Mouse (Mus musculus): ENCODE data around the gene Ulk4.

The Ulk4 gene

GRCm38 (mm10) chr9:121107643-121108042, 169.4 kb downstream of the Ulk4 start:
- peak; percentile 98 for DNase-seq (ENCODE audit: low read depth, low spot score)

GRCm38 (mm10) chr9:121107101-121107500, 169.9 kb downstream of the Ulk4 start:
- no peak for DNase-seq (ENCODE audit: low read depth, low spot score)

- no peak for DNase-seq (ENCODE audit: low read depth, low spot score)
Measured at GRCm38 (mm10) chr9:121101516-121101915, 175.5 kb downstream of the Ulk4 start.

- DNase-seq (ENCODE audit: low read depth, low spot score) = no peak
Measured at GRCm38 (mm10) chr9:121099453-121099852, 177.5 kb downstream of the Ulk4 start.

GRCm38 (mm10) chr9:121093760-121094159, 183.2 kb downstream of the Ulk4 start:
- peak; percentile 52 for DNase-seq (ENCODE audit: low read depth, low spot score)

GRCm38 (mm10) chr9:121092568-121092967, 184.4 kb downstream of the Ulk4 start:
- no peak for DNase-seq (ENCODE audit: low read depth, low spot score)

GRCm38 (mm10) chr9:121091016-121091735, 185.8 kb downstream of the Ulk4 start:
- peak; percentile 70 for DNase-seq (ENCODE audit: low read depth, low spot score)

GRCm38 (mm10) chr9:121087661-121088060, 189.3 kb downstream of the Ulk4 start:
- no peak for DNase-seq (ENCODE audit: low read depth, low spot score)

GRCm38 (mm10) chr9:121084191-121084590, 192.8 kb downstream of the Ulk4 start:
- DNase-seq (ENCODE audit: low read depth, low spot score) = no peak

GRCm38 (mm10) chr9:121080834-121081233, 196.2 kb downstream of the Ulk4 start:
- peak; percentile 59 for DNase-seq (ENCODE audit: low read depth, low spot score)

- no peak for DNase-seq (ENCODE audit: low read depth, low spot score)
Measured at GRCm38 (mm10) chr9:121080413-121080812, 196.6 kb downstream of the Ulk4 start.

GRCm38 (mm10) chr9:121079388-121080088, 197.5 kb downstream of the Ulk4 start:
- DNase-seq (ENCODE audit: low read depth, low spot score) = peak; percentile 85

- peak; percentile 71 for DNase-seq (ENCODE audit: low read depth, low spot score)
Measured at GRCm38 (mm10) chr9:121076291-121076690, 200.7 kb downstream of the Ulk4 start.

- peak; percentile 91 for DNase-seq (ENCODE audit: low read depth, low spot score)
Measured at GRCm38 (mm10) chr9:121075246-121075645, 201.8 kb downstream of the Ulk4 start.

GRCm38 (mm10) chr9:121074726-121075125, 202.3 kb downstream of the Ulk4 start:
- peak; percentile 89 for DNase-seq (ENCODE audit: low read depth, low spot score)

- no peak for DNase-seq (ENCODE audit: low read depth, low spot score)
Measured at GRCm38 (mm10) chr9:121072127-121072757, 204.8 kb downstream of the Ulk4 start.

GRCm38 (mm10) chr9:121071461-121072126, 205.4 kb downstream of the Ulk4 start:
- DNase-seq (ENCODE audit: low read depth, low spot score) = no peak

GRCm38 (mm10) chr9:121071050-121071449, 205.9 kb downstream of the Ulk4 start:
- DNase-seq (ENCODE audit: low read depth, low spot score) = no peak

- DNase-seq (ENCODE audit: low read depth, low spot score) = no peak
Measured at GRCm38 (mm10) chr9:121068115-121068514, 208.9 kb downstream of the Ulk4 start.

- DNase-seq (ENCODE audit: low read depth, low spot score) = peak; percentile 97
Measured at GRCm38 (mm10) chr9:121067043-121067442, 210.0 kb downstream of the Ulk4 start.

GRCm38 (mm10) chr9:121065383-121065978, 211.5 kb downstream of the Ulk4 start:
- no peak for DNase-seq (ENCODE audit: low read depth, low spot score)

All from brain, adult 2 months (tissue).